Mouse (Mus musculus) heart, embryonic 10.5 days (tissue): ENCODE measurements at regions not wholly inside any gene's neighbourhood (a gene's known extent, or its start where the extent isn't known, plus 50 kb on each side); places are given as distances from the start of the nearest gene placed in this dataset. TPM values are rescaled to one million over a fixed set of nuclear protein-coding genes. Genes with fewer than 3 reads are reported as not detected.
A peak's percentile ranks its signal among the peaks of the same experiment; 100 is the strongest.

Source experiments
- DNase-seq: peaks from one replicate; pipeline ENCODE4 v3.0.0-alpha.2; 2017; ENCODE audit warnings: low spot score
- H3K27ac ChIP-seq: fragments of 300-500 bp; sonication (generic); 2 replicates; pipeline ENCODE4 v1.5.1; 2016; ENCODE audit warnings: mild to moderate bottlenecking
- H3K27me3 ChIP-seq: fragments of 300-500 bp; sonication (generic); 2 replicates; pipeline ENCODE4 v1.6.1; 2016; ENCODE audit warnings: mild to moderate bottlenecking; ENCODE audit not compliant: poor library complexity, insufficient read depth, severe bottlenecking
- H3K36me3 ChIP-seq: fragments of 300-500 bp; sonication (generic); 2 replicates; pipeline ENCODE4 v1.6.1; 2016; ENCODE audit warnings: mild to moderate bottlenecking, moderate library complexity
- H3K4me1 ChIP-seq: fragments of 300-500 bp; sonication (generic); 2 replicates; pipeline ENCODE4 v1.6.1; 2016; ENCODE audit warnings: mild to moderate bottlenecking
- H3K4me3 ChIP-seq: fragments of 300-500 bp; sonication (generic); 2 replicates; pipeline ENCODE4 v1.5.1; 2016; ENCODE audit warnings: mild to moderate bottlenecking, moderate library complexity
- H3K9me3 ChIP-seq: fragments of 300-500 bp; sonication (generic); 2 replicates; pipeline ENCODE4 v1.6.1; 2016; ENCODE audit warnings: mild to moderate bottlenecking, moderate library complexity
- WGBS: fragments of 180-500 bp; shearing (Covaris S2); methylation state at CpG from one replicate; pipeline ENCODE4 v1.1.7; 2016; 5-methylcytosine and 5-hydroxymethylcytosine counted together
- microRNA-seq: library from miRNA; unstranded; fragments of <30 nt; microRNA quantifications from one replicate; pipeline ENCODE4, GENCODE M21; 2017

- WGBS = 87% methylated on average over 6 of the region's 6 CpGs
- Histone ChIP-seq H3K4me1 (0 out of 2 replicates have a peak, but pooled peaks cover 4% of the 10 kb centered on the region), H3K36me3 (no peaks in the 10 kb centered on the region), H3K27ac (no peak overlapping the region), H3K9me3 (no peaks in the 10 kb centered on the region), H3K4me3 (no peak overlapping the region), H3K27me3 (no peaks in the 10 kb centered on the region)
- no peak for DNase-seq
These were observed 149.0 kb downstream of the Zfp281 start for GRCm38 (mm10) chr1:136773743-136774142.

- 80% methylated on average over 17 of the region's 17 CpGs for WGBS
- Histone ChIP-seq H3K36me3 (no peaks in the 10 kb centered on the region), H3K27me3 (no peaks in the 10 kb centered on the region), H3K4me3 (no peak overlapping the region), H3K27ac (no peak overlapping the region), H3K4me1 (peaks cover 1% of the 10 kb centered on the region; the same call in 1 of the 2 replicates), H3K9me3 (no peaks in the 10 kb centered on the region)
- DNase-seq = no peak
These were observed 151.5 kb downstream of the Zfp281 start for GRCm38 (mm10) chr1:136776211-136776610.

GRCm38 (mm10) chr1:136777263-136777980 is 152.7 kb downstream of the Zfp281 start:
- no peak overlapping the region for H3K27ac ChIP-seq
- H3K4me3 ChIP-seq = no peak overlapping the region
- H3K4me1 ChIP-seq = peaks cover 13% of the 10 kb centered on the region; the same call in 1 of the 2 replicates
- 82% methylated on average over 20 of the region's 20 CpGs for WGBS
- no peaks in the 10 kb centered on the region for H3K36me3 ChIP-seq
- H3K9me3 ChIP-seq = no peaks in the 10 kb centered on the region
- H3K27me3 ChIP-seq = no peaks in the 10 kb centered on the region
- DNase-seq = no peak

DNA sequence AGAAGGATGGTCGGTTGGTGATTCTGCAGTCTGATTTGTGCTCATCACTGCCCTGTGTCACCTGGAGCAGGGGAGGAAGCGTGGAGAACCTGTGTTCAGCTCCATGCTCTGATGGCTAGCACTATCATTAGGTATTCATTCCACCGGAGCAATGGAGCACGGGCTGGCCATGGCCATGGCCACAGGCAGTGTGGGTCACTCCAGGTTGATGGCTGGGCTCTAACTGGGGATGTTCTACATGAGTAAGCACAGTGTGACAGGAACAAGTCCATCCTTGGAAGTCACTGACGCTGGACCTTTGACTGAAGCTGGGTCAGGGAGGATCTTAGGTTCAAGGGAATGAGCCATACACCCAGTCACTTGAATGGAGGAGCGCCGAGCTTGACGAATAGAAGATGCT is 154.7 kb downstream of the Zfp281 start:
- H3K9me3 ChIP-seq = no peaks in the 10 kb centered on the region
- H3K27ac ChIP-seq = no peak overlapping the region
- H3K27me3 ChIP-seq = no peaks in the 10 kb centered on the region
- peaks cover 17% of the 10 kb centered on the region; the same call in 1 of the 2 replicates for H3K4me1 ChIP-seq
- DNase-seq = no peak
- H3K4me3 ChIP-seq = no peak overlapping the region
- WGBS = 82% methylated on average over 8 of the region's 8 CpGs
- no peaks in the 10 kb centered on the region for H3K36me3 ChIP-seq

DNA sequence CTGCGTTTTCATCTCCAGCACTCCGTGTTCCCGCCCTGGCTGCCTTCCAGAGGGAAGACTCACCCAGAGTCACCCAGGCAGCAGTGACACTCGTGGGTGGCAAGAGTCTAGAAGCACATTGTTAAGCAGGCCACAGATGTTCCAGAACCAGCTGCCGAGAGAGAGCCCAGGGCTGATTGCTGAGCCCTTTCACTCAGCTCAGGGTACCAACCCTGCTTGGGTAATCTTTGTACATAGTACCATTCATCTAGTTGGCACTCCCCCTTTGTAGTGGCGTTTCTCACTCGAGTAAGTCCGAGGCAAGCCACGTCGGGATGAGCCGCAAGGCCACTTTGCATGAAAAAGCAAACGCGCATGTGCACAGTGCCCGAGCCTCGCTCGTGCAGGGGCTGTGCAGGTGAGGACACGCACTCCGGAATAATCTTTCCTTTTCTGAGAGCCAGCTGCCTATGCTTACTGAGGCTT is 156.9 kb downstream of the Zfp281 start:
- DNase-seq = no peak
- no peaks in the 10 kb centered on the region for H3K27me3 ChIP-seq
- H3K27ac ChIP-seq = peak overlapping the region; percentile 17; the same call in 1 of the 2 replicates
- no peaks in the 10 kb centered on the region for H3K36me3 ChIP-seq
- H3K4me1 ChIP-seq = peaks cover 17% of the 10 kb centered on the region; the same call in 1 of the 2 replicates
- no peaks in the 10 kb centered on the region for H3K9me3 ChIP-seq
- WGBS = 54% methylated on average over 18 of the region's 18 CpGs
- H3K4me3 ChIP-seq = peak overlapping the region; percentile 37

- Histone ChIP-seq H3K9me3 (no peaks in the 10 kb centered on the region), H3K36me3 (no peaks in the 10 kb centered on the region), H3K27ac (0 out of 2 replicates have a peak overlapping the region, but pooled peaks have one; percentile 1), H3K4me1 (peaks cover 17% of the 10 kb centered on the region; the same call in 1 of the 2 replicates), H3K4me3 (peak overlapping the region; percentile 37), H3K27me3 (no peaks in the 10 kb centered on the region)
- no peak for DNase-seq
- 44% methylated on average over 10 of the region's 10 CpGs for WGBS
These were observed 157.6 kb downstream of the Zfp281 start for GRCm38 (mm10) chr1:136782261-136782660.

- peaks cover 17% of the 10 kb centered on the region; the same call in 1 of the 2 replicates for H3K4me1 ChIP-seq
- 44% methylated on average over 9 of the region's 9 CpGs for WGBS
- no peaks in the 10 kb centered on the region for H3K9me3 ChIP-seq
- DNase-seq = no peak
- H3K27me3 ChIP-seq = no peaks in the 10 kb centered on the region
- H3K36me3 ChIP-seq = no peaks in the 10 kb centered on the region
- no peak overlapping the region for H3K4me3 ChIP-seq
- H3K27ac ChIP-seq = no peak overlapping the region
These were observed 159.5 kb downstream of the Zfp281 start for GRCm38 (mm10) chr1:136784178-136784577.

DNA sequence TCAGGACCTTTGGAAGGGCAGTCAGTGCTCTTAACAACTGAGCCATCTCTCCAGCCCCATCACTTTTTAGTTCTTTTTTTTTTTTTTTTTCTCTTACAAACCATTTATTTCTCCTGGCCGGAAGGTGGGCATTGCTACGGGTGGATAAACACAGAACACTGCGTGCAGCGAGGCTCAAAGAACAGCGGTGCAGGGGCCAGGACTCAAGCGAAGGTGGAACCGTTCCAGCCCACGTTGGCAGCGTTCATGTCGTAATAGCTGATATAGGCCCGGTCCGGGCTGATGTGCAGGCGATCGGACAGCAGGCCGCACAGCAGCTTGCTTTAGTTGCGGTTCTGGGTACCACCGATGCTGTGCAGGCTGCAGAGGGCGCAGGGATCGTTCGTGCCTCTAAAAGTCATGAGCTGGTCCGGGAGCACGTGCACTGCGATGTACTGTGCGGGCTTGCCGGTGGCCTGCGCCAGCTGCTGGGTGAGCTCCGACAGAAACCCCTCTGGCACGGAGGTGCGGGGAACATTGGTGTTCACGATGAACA is 164.3 kb downstream of the Zfp281 start:
- Histone ChIP-seq H3K27me3 (no peaks in the 10 kb centered on the region), H3K36me3 (no peaks in the 10 kb centered on the region), H3K4me3 (no peak overlapping the region), H3K4me1 (no peaks in the 10 kb centered on the region; the same call in 1 of the 2 replicates), H3K27ac (no peak overlapping the region), H3K9me3 (no peaks in the 10 kb centered on the region)
- no peak for DNase-seq
- WGBS = 61% methylated on average over 30 of the region's 30 CpGs

- Histone ChIP-seq H3K27ac (no peak overlapping the region), H3K36me3 (no peaks in the 10 kb centered on the region), H3K4me3 (no peak overlapping the region), H3K9me3 (no peaks in the 10 kb centered on the region), H3K27me3 (no peaks in the 10 kb centered on the region), H3K4me1 (0 out of 2 replicates have a peak, but pooled peaks cover 3% of the 10 kb centered on the region)
- no peak for DNase-seq
- WGBS = 98% methylated on average over 1 of the region's 1 CpGs
These were observed 166.9 kb downstream of the Zfp281 start for GRCm38 (mm10) chr1:136791641-136792040.

Small RNA genes in the stretch of these regions (microRNA-seq; reads per million reads assigned to microRNA genes)
- not detected for gene Gm22132
